Mouse (Mus musculus) bone marrow, adult 2 months (tissue): ENCODE measurements around the gene Adamts14. TPM values are rescaled to one million over a fixed set of nuclear protein-coding genes. Genes with fewer than 3 reads are reported as not detected.
A peak's percentile ranks its signal among the peaks of the same experiment; 100 is the strongest.

Experiments
- H3K27ac ChIP-seq: fragments of 200-500 bp; 2 replicates; pipeline ENCODE4 v1.5.1; 2012; ENCODE audit warnings: low read depth, mild to moderate bottlenecking, control low read depth, inconsistent platforms, low read length; ENCODE audit not compliant: control insufficient read depth, poor library complexity, insufficient read depth
- H3K4me1 ChIP-seq: fragments of 200-500 bp; 2 replicates; pipeline ENCODE4 v1.6.1; 2011; ENCODE audit warnings: low read length; ENCODE audit not compliant: control insufficient read depth, insufficient read depth
- H3K4me3 ChIP-seq: fragments of 200-500 bp; replicated peaks from 2 replicates; pipeline ENCODE3; 2011; ENCODE audit warnings: mild to moderate bottlenecking, low read depth, low read length, control low read depth; ENCODE audit not compliant: control insufficient read depth
- CTCF ChIP-seq: fragments of 200-500 bp; IDR thresholded peaks from 2 replicates; pipeline ENCODE4 v1.5.1; 2011; ENCODE audit warnings: low read length, control low read depth; ENCODE audit not compliant: control insufficient read depth, insufficient read depth
- POLR2A ChIP-seq: fragments of 200-500 bp; IDR thresholded peaks from 2 replicates; pipeline ENCODE4 v1.6.1; 2011; ENCODE audit warnings: low read depth, mild to moderate bottlenecking, control low read depth, low read length, borderline replicate concordance; ENCODE audit not compliant: control insufficient read depth
- WGBS: fragments of 180-500 bp; shearing (Covaris S2); methylation state at CpG from one replicate; pipeline ENCODE4 v1.1.7; 2018; 5-methylcytosine and 5-hydroxymethylcytosine counted together
- polyA plus RNA-seq: library from polyadenylated mRNA; stranded (reverse); fragments of >200 nt; gene quantifications from 2 replicates; pipeline ENCODE4 v1.2.4, GENCODE M21; 2011; ENCODE audit warnings: low replicate concordance; ENCODE audit not compliant: missing spikeins, insufficient read depth, insufficient read length

The Adamts14 gene
- polyA plus RNA-seq, 1 experiment, result 3.6 TPM

DNA sequence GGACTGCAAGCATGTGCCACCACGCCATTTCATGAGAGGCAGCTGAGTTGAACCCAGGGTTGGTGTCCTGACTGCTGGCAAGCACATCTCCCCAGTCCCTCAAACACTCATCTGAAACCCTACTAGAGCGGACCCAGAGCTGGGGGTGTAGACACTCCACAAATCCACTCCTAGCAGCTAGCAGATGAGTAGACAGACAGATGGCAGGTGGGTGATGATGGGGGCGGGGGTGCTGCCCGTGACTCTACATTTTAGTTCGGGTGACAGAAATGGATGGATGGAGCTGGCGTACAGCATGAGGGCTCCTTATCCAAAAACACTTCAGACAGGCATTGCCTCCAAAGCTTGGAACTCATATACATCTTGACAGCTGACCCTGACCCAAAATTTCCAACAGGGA lies 26.9 kb downstream of the Adamts14 start:
- Histone ChIP-seq H3K4me1 (no peaks in the 10 kb centered on the region), H3K27ac (no peak overlapping the region), H3K4me3 (no peak overlapping the region)
- TF ChIP-seq POLR2A, result no peak
- TF ChIP-seq CTCF, result no peak
- WGBS, result 82% methylated on average over 6 of the region's 6 CpGs

DNA sequence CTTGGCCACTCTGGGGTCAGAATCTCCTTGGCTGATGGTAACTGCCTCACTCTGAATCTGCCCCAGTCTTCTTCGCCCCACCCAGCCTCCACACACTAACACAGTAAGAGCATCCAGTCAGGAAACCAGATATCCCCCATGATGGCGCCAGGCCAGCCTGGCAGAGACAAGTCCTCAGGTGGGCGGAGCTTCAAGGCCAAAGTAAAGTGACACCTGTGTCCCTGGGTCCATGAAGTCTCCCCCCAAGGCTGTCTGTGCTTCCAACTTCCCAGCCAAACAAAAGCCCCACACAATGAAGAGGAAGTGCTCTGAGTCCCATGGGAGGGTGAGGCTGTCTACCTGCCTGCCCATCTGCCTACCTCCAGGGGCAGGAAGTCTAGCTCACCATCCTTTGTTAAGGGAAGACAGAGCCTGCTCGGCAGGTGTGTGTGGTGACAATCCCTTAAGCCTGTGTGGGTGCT lies 31.2 kb downstream of the Adamts14 start:
- Histone ChIP-seq H3K27ac (no peak overlapping the region), H3K4me1 (no peaks in the 10 kb centered on the region; the same call in 1 of the 2 replicates), H3K4me3 (no peak overlapping the region)
- no peak for TF ChIP-seq CTCF
- no peak for TF ChIP-seq POLR2A
- WGBS, result 48% methylated on average over 4 of the region's 4 CpGs

DNA sequence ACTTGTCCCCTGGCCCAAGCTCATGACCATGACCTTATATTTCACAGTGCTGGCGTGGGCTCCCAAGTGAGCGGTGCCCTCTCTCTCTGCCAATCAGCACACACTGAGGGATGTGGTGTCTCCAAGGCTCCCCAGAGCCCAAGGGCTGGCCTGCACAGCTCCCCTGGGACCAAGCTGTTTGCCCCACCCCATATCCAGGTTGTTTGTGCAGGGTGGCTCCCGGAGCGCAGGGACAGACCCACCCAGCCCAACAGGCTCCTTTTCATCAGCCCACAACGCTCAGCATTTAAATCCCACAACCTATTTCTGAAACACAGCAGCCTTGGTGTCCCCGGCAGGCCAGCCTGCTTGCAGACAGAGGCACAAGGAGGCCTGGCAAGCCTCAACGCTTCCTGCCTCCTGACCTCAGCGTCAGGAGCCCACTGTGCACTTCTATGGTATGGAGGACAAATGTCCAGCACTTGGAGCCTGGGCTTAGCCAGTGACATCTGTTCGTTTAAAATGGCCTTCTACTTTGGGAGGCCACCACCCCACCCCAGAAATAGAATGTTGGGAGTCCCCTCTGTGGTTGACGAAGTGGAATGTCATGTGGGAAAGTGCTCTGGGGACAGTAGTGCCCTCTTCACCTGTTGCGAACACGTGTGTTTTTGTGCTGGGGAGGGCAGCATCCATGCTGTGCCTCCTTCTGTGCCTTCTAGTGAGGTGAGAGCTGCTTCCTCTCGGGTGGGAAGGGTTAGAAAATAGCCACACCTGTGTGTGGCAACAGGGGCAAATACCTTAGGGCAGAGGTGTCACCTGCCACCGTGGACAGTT lies 32.9 kb downstream of the Adamts14 start:
- H3K4me1 ChIP-seq, result no peaks in the 10 kb centered on the region; the same call in 1 of the 2 replicates
- no peak overlapping the region for H3K27ac ChIP-seq
- TF ChIP-seq CTCF (no peak), POLR2A (no peak)
- H3K4me3 ChIP-seq, result no peak overlapping the region
- WGBS, result 70% methylated on average over 14 of the region's 14 CpGs

DNA sequence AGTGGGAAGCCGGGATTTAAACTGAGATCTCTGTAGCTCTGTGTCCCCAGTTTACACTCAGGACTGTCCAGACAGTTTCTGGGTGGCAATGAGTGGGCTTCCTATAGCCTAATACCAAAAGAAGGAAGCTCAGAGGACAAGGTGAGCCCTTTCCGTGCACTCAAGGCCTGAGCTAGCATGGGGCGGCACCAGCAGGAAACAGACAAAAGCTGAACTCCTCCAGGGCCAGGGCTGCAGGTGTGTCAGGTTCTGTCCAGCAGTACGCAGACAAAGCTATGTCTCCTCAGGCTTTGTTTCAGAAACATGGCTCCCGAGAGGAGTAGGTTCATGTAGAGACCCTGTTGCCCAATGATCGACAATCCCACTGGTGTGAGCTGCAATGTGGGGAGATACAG lies 35.9 kb downstream of the Adamts14 start:
- Histone ChIP-seq H3K4me3 (no peak overlapping the region), H3K4me1 (no peaks in the 10 kb centered on the region; the same call in 1 of the 2 replicates), H3K27ac (no peak overlapping the region)
- WGBS, result 71% methylated on average over 6 of the region's 6 CpGs
- TF ChIP-seq CTCF, result no peak

DNA sequence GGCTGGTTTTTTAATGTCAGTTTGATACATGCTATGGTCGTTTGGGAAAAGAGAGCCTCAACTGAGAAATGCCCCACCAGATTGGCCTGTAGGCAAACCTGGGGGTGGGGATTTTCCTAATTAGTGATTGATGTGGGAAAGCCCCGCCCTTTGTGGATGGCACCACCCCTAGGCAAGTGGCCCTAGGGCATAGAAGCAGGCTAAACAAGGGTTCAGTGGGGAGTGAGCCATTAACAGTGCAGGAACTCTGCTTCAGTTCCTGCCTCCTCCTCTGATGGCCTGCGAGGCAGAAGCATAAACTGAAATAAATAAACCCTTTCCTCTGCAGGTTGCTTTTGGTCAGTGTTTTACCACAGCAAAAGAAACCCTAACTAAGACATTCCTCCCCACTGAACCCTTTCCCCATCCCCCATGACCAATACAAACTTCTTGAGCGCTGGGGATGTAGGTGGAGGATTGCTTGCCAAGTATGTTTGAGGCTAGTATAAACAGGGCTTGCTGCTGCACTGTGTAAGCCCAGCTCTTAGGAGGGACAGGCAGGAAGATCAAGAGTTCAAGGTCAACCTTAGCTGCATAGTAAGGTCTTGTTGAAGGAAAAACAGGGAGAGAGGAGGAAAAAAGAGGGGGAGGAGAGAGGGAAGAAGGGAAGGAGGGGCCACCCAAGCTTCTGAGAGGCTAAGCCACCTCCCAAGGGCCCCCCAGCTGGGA lies 36.4 kb downstream of the Adamts14 start:
- TF ChIP-seq POLR2A, result no peak
- Histone ChIP-seq H3K4me1 (no peaks in the 10 kb centered on the region; the same call in 1 of the 2 replicates), H3K4me3 (no peak overlapping the region), H3K27ac (no peak overlapping the region)
- WGBS, result 67% methylated on average over 4 of the region's 4 CpGs

DNA sequence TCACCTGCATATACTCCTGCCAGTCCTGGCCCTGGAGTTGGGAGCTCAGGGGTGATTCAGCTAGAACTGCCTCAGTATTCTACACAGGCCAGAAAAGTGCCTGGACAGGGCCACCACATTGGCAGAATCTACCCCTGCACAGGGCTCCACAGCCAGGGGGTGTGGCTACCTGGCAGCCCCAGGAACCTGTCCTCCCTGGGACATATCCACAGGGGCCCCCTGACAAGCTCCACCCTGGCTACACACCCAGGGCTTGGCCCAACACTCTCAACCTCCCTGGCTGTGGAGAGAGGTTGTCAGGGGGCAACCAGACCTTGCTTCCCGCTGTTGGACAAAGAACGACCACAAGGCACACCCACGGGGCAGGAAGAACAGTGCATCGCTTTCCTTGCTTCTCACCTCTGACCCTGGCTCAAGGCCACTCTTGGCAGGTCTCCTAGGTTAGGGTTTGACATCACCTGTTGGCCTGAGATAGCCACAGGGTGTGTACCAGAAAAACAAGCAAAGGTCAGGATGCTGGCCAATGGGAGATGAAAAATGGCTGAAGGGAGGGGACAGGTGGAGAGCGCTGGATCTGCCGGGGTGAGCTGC lies 37.5 kb downstream of the Adamts14 start:
- H3K4me1 ChIP-seq, result no peaks in the 10 kb centered on the region; the same call in 1 of the 2 replicates
- 83% methylated on average over 6 of the region's 6 CpGs for WGBS
- no peak overlapping the region for H3K4me3 ChIP-seq
- TF ChIP-seq CTCF, result no peak
- TF ChIP-seq POLR2A, result no peak
- H3K27ac ChIP-seq, result no peak overlapping the region

DNA sequence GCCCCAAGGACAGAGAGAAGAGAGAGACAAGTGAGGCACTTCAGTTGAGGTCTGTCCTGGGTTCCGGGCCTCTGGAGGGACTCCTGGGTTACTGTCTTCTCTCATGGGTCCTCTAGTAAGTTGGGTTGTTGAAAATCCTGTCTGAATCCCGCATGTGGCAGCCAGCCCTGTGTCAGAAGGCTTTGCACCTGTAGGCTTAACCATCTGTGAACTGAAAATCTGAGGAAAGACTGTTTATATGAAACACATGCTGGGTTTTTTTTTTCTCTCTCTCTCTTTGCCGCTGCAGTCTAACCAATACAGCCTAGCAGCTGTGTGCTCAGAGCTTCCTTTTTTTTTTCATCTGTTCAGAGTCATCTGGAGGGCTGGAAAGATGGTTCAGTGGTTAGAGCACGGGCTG lies 38.9 kb downstream of the Adamts14 start:
- WGBS, result 55% methylated on average over 4 of the region's 4 CpGs
- no peak overlapping the region for H3K4me3 ChIP-seq
- peak overlapping the region; percentile 21; the same call in 1 of the 2 replicates for H3K27ac ChIP-seq
- TF ChIP-seq POLR2A (no peak), CTCF (no peak)
- H3K4me1 ChIP-seq, result no peaks in the 10 kb centered on the region; the same call in 1 of the 2 replicates
